Mouse (Mus musculus): Measurements from ENCODE around the gene Gtf2a1.

GRCm38 (mm10) chr12:91567145-91567544, 23.1 kb downstream of the Gtf2a1 start:
- no peak for TF ChIP-seq CTCF (IDR thresholded peaks at IDR 0.05)
- TF ChIP-seq EP300 (IDR thresholded peaks at IDR 0.05) = no peak
